Comparison of ENCODE assay signal across 8 mouse cellular contexts in the genomic region with DNA sequence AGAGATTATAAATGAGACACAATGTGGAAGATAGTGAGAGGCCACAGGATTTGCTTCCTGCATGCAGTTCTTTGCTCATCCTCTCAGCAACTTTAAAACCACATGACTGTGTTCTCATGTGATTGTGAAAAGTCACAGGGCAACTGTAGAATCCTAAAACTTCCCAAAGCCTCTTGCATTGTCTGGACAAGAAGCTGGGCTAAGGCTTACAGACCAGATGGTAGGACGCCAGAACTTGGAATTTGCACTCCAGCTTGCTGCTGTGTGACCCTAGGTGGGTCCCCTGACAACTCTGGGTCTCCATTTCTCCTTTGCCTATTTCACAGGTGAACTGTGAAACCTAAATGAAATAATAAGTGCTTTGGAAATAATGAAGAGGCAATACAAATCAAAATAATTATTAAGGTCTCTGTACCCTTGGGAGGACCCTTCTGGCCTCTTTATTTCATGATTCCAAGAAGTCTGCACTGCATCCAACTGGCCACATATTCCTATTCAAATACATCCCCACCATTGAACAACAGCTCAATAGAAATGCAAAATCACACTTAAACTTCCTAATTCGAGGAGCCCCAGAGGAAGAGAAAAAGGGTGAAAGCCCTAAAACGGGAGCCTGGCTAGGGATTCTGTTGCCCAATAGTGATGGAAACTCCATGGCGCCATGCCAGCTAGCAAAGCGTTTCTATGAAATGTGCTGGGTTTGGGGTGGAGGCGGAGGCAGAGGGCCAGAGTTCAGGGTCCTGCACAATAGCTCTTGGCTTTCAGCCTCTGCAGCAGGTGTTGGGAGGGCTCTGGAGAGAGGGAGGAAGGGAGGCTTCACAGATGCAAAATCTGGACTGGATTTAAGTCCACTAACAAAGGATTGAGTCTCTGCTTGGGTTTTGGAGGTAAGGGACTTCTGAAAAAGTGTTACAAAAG.
A peak's percentile ranks its signal among the peaks of the same experiment; 100 is the strongest.
DNase-seq lines count a peak whose midpoint lies in the region; ATAC-seq lines count a peak whose summit lies in the region.
"Had no signal": no experiment of that assay in that cellular context is flagged by ENCODE, and none has a peak within 500 bp of the region (broad histone marks: within the 10 kb centered on the region; RNA-seq: fewer than 3 reads in every experiment).

No protein-coding gene starts in this region.

- 38% methylated on average over 6 of the region's 6 CpGs for WGBS in intestine, embryonic 15.5 days
- WGBS in midbrain, embryonic 10.5 days = 30% methylated on average over 6 of the region's 6 CpGs

- intact Hi-C loops in left cerebral cortex, postnatal 10 days (cut with DNase I) = no loop called here

- H3K4me1 ChIP-seq in intestine, embryonic 15.5 days (replicated peaks) = peaks cover 10% of the 10 kb centered on the region; the same call in 1 of the 2 replicates
- peaks cover 24% of the 10 kb centered on the region for H3K4me1 ChIP-seq in midbrain, embryonic 10.5 days

- DNase-seq in adrenal gland, adult 2 months = peak; percentile 83
- peak; percentile 33 for DNase-seq in cerebellum, adult 9-10 months
- peak; percentile 61 to 83 for DNase-seq in gastrocnemius, adult 8-10 months (ENCODE audit: low spot score in 2 of 2)
- DNase-seq in left cerebral cortex, postnatal 10 days (ENCODE audit: extremely low spot score in 1 of 2, low spot score in 2 of 2) = peak; percentile 61 to 73
- DNase-seq in midbrain, embryonic 10.5 days (ENCODE audit: low spot score) = peak; percentile 61
- DNase-seq in testis, postnatal 10 days (ENCODE audit: low spot score) = peak; percentile 87

- no peak overlapping the region for H3K4me2 ChIP-seq in intestine, embryonic 15.5 days (replicated peaks)

- ATAC-seq in intestine, embryonic 15.5 days = peak; percentile 89

- no peaks in the 10 kb centered on the region for H3K9me3 ChIP-seq in intestine, embryonic 15.5 days
- H3K9me3 ChIP-seq in midbrain, embryonic 10.5 days (replicated peaks) = no peaks in the 10 kb centered on the region

- H3K27me3 ChIP-seq in intestine, embryonic 15.5 days (replicated peaks) = no peaks in the 10 kb centered on the region
- no peaks in the 10 kb centered on the region for H3K27me3 ChIP-seq in midbrain, embryonic 10.5 days (ENCODE audit: low read depth, poor library complexity, severe bottlenecking)

- H3K9ac ChIP-seq in intestine, embryonic 15.5 days = no peak overlapping the region

- no peak overlapping the region for H3K27ac ChIP-seq in intestine, embryonic 15.5 days
- H3K27ac ChIP-seq in midbrain, embryonic 10.5 days (replicated peaks) = peak overlapping the region; percentile 71

- H3K36me3 ChIP-seq in intestine, embryonic 15.5 days = no peaks in the 10 kb centered on the region
- H3K36me3 ChIP-seq in midbrain, embryonic 10.5 days = peaks cover 25% of the 10 kb centered on the region

- H3K4me3 ChIP-seq in intestine, embryonic 15.5 days (replicated peaks) = no peak overlapping the region
- H3K4me3 ChIP-seq in midbrain, embryonic 10.5 days = no peak overlapping the region
- H3K4me3 ChIP-seq: erythroblast, embryonic 14.5 days had no signal

Comparison
In these comparisons a context has a peak if more than half of its experiments do, and no peak if none do; other contexts are left out.
1. DNase-seq: peak in every context shown above with its lines; median percentile 87 in testis, postnatal 10 days; 83 in adrenal gland, adult 2 months; 72 in gastrocnemius, adult 8-10 months; 67 in left cerebral cortex, postnatal 10 days; 61 in midbrain, embryonic 10.5 days; 33 in cerebellum, adult 9-10 months.